Mouse (Mus musculus) spleen, adult 2 months (tissue): ENCODE results near the gene Bphl. TPM values are rescaled to one million over a fixed set of nuclear protein-coding genes. Genes with fewer than 3 reads are reported as not detected.
A peak's percentile ranks its signal among the peaks of the same experiment; 100 is the strongest.

ENCODE experiments used
- DNase-seq, 2 experiments: peaks; one replicate each; pipeline versions ENCODE4 v3.0.0 to v3.0.0-alpha.2; 2012 to 2021; ENCODE audit warnings: low spot score in 2 of 2, low read depth in 1 of 2
- H3K27ac ChIP-seq: fragments of 200-500 bp; 2 replicates; pipeline ENCODE4 v1.5.1; 2012; ENCODE audit warnings: low read length, inconsistent platforms; ENCODE audit not compliant: insufficient read depth
- H3K27me3 ChIP-seq: fragments of 200-500 bp; 2 replicates; pipeline ENCODE4 v1.6.1; 2012; ENCODE audit warnings: mild to moderate bottlenecking, moderate library complexity, low read length, inconsistent platforms; ENCODE audit not compliant: control insufficient read depth, insufficient read depth
- H3K36me3 ChIP-seq: fragments of 200-500 bp; 2 replicates; pipeline ENCODE4 v1.6.1; 2012; ENCODE audit warnings: mild to moderate bottlenecking, low read length, inconsistent platforms; ENCODE audit not compliant: control insufficient read depth, insufficient read depth
- H3K4me1 ChIP-seq: fragments of 200-500 bp; 2 replicates; pipeline ENCODE4 v1.6.1; 2011; ENCODE audit warnings: inconsistent platforms; ENCODE audit not compliant: control insufficient read depth, insufficient read depth, insufficient read length
- H3K4me3 ChIP-seq: fragments of 200-500 bp; 2 replicates; pipeline ENCODE4 v1.5.1; 2011; ENCODE audit warnings: mild to moderate bottlenecking, inconsistent platforms; ENCODE audit not compliant: insufficient read depth, insufficient read length; ENCODE audit errors: extremely low read depth
- CTCF ChIP-seq: fragments of 200-500 bp; IDR thresholded peaks from 2 replicates; pipeline ENCODE4 v1.5.1; 2011; ENCODE audit warnings: mild to moderate bottlenecking, inconsistent platforms; ENCODE audit not compliant: insufficient read depth, insufficient read length, insufficient replicate concordance; ENCODE audit errors: extremely low read depth
- POLR2A ChIP-seq: fragments of 200-500 bp; IDR thresholded peaks from 2 replicates; pipeline ENCODE4 v1.6.1; 2011; ENCODE audit warnings: low read depth, low read length, inconsistent platforms
- WGBS: fragments of 180-500 bp; shearing (Covaris S2); methylation state at CpG from one replicate; pipeline ENCODE4 v1.1.7; 2018; 5-methylcytosine and 5-hydroxymethylcytosine counted together
- polyA plus RNA-seq: library from polyadenylated mRNA; depleted of rRNA; stranded (reverse); fragments of >200 nt; gene quantifications from 2 replicates; pipeline ENCODE4 v1.2.3, GENCODE M21; 2012

The Bphl gene
- polyA plus RNA-seq, 1 experiment = 9.7 TPM

DNA sequence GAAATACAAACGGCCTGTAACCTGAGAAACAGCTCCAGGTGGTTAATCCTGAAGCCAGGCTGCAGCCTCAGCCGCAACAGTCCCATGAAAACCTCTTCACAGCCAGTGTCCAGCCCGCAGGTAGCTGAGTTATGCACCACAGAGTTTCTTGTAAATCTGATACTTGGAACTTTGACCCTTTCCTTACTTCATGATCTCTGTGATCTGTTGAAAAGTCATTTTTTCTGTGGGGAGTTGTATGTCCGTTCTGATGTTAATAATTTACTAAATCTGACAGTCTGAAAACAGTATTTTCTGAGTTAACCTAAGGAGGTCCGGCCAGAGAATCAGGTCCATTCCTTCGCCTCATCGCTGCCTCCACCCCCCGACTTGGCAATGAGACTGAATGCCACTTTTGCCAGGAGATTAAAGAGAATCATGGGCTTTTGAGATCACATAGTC, 1.5 kb downstream of the Bphl start:
- H3K4me1 ChIP-seq = peaks cover 4% of the 10 kb centered on the region; the same call in 1 of the 2 replicates
- WGBS = 92% methylated on average over 8 of the region's 8 CpGs
- H3K36me3 ChIP-seq = no peaks in the 10 kb centered on the region
- H3K27me3 ChIP-seq = no peaks in the 10 kb centered on the region
- DNase-seq = no peak
- no peak overlapping the region for H3K4me3 ChIP-seq
- H3K27ac ChIP-seq = no peak overlapping the region
- TF ChIP-seq POLR2A (no peak), CTCF (no peak)

DNA sequence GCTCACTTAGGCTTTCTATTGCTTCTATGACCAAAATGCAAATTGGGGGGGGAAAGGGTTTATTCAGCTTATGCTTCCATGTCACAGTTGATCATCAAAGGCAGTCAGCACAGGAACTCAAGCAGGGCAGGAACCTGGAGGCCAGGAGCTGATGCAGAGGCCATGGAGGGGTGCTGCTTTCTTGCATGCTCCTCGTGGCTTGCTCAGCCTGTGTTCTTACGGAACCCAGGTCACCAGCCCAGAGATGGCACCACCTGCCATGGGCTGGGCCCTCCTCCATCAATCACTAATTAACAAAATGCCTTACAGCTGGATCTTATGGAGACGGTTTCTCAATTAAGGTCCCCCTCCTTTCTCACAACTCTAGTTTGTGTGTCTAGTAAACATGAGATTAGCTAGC, 2.7 kb downstream of the Bphl start:
- no peaks in the 10 kb centered on the region for H3K36me3 ChIP-seq
- no peak for TF ChIP-seq POLR2A
- TF ChIP-seq CTCF = no peak
- 87% methylated on average over 3 of the region's 3 CpGs for WGBS
- peaks cover 4% of the 10 kb centered on the region; the same call in 1 of the 2 replicates for H3K4me1 ChIP-seq
- no peak overlapping the region for H3K27ac ChIP-seq
- no peak overlapping the region for H3K4me3 ChIP-seq
- DNase-seq = no peak
- no peaks in the 10 kb centered on the region for H3K27me3 ChIP-seq

DNA sequence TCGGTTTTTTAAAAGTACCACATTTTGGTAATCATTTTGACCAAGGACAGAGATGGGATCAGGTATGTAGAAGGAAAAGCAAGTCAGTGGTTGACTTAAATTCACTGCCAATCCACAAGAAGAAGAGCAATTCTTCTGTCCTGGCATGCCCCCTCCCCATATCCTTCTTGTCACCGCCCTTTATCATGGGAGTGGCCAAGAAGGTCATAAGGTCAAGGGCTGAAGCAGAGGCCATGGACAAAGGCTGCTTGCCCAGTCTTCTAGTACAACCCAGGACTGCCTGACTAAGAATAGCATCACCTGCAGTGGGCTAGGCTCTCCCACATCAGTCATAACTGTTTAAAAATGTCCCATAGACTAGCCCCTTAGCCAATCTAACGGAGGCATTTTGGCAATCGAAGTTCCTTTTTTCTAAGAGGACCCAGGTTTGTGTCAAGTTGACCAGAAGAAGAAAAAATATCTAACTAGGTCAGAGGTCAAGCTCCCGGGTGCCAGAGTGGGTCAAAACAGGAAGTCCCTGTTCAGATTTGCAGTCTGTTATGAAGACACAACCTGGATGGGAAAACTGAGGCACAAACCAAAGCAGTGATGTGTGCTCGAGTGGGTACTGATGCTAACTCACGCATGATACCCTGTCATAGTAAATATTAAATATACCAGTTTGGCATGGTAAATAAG, 6.5 kb downstream of the Bphl start:
- 62% methylated on average over 7 of the region's 7 CpGs for WGBS
- Histone ChIP-seq H3K4me1 (no peaks in the 10 kb centered on the region), H3K27ac (no peak overlapping the region), H3K27me3 (no peaks in the 10 kb centered on the region), H3K4me3 (no peak overlapping the region), H3K36me3 (no peaks in the 10 kb centered on the region)
- TF ChIP-seq CTCF (no peak), POLR2A (no peak)
- DNase-seq = no peak

DNA sequence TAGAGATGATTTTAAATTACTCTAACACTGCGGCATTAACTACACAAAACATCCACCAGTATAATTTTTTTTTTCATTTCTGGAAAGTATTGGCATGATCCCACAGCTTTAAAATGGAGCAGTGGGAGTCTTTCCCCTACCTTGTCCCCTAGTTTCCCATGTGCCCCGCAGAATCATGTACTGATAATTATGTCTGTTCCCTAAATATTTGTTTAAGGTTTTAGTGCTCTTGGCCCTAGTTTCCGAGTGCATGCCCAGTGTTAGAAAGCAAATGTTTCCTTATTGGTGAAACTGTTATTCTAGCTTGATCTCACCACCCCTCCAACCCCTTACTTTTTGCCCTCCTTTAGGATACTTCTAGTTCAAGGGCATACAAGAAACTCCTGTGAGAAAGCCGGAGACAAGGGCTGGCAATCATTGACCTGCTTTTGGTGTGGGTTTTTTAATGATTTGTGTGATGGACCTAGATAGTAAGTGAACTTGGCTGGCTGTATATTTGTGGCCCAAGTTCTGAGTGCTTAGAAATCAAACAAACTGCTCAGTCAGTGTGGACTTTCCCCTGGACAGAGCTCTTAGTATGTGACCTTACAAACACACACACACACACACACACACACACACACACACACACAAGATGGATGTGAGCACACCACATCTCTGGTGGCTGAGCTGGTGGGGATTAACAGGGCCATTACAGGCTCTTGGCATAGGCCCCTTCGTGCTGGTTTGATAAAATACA, 8.3 kb downstream of the Bphl start:
- no peak for DNase-seq
- 77% methylated on average over 5 of the region's 5 CpGs for WGBS
- Histone ChIP-seq H3K4me3 (no peak overlapping the region), H3K36me3 (no peaks in the 10 kb centered on the region), H3K4me1 (no peaks in the 10 kb centered on the region), H3K27ac (no peak overlapping the region), H3K27me3 (no peaks in the 10 kb centered on the region)
- TF ChIP-seq CTCF (no peak), POLR2A (no peak)

DNA sequence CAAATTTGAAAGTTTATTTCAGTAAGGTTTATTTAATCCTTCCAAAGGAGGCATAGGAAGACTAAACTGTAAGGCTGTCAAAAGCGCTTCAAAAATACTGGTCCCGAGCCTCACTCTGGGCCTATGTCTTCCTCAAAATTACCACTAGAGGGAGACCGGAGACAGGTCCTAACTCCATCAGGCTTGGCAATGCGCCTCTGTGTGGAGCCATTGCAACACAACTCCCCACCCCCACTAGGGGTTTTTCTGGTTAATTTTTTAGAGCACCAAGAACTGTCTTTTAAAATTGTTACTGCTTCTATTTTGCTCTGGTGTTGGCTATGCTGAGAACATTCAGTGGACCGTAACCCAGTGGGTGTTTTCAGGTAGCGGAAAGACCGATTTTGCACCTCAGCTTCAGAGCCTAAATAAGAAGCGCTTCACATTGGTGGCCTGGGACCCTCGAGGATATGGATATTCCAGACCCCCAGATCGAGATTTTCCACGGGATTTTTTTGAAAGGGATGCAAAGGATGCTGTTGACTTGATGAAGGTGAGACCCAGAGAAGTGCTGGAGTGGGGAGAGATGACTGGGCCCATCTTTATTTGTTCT, 9.1 kb downstream of the Bphl start:
- no peak overlapping the region for H3K4me3 ChIP-seq
- H3K36me3 ChIP-seq = no peaks in the 10 kb centered on the region
- WGBS = 42% methylated on average over 11 of the region's 11 CpGs
- TF ChIP-seq CTCF = peak; percentile 91; the same call in 1 of the 2 replicates
- TF ChIP-seq POLR2A = no peak
- H3K27ac ChIP-seq = no peak overlapping the region
- no peaks in the 10 kb centered on the region for H3K27me3 ChIP-seq
- peaks cover 6% of the 10 kb centered on the region for H3K4me1 ChIP-seq
- peak; percentile 56 to 65 for DNase-seq

DNA sequence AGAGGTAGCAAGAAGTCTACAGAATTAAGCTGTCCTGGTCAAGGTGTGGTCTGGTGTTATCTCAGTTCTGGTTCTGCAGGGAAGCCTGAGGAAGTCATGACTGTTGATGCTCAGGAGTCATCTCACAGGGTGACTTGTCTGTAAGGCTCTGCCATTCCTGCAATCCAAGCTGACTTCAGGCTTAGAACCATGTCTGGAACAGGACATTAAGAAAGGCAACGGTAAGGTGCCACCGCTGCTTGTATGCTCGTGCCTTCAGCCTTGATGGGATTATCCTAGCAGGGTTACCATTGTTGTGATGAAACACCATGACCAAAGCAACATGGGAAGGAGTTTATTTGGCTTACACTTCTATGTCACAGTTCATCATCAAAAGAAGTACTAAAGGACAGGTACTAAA, 10.1 kb downstream of the Bphl start:
- no peak overlapping the region for H3K4me3 ChIP-seq
- H3K4me1 ChIP-seq = peaks cover 8% of the 10 kb centered on the region
- no peaks in the 10 kb centered on the region for H3K36me3 ChIP-seq
- TF ChIP-seq POLR2A (no peak), CTCF (no peak)
- H3K27ac ChIP-seq = no peak overlapping the region
- WGBS = 94% methylated on average over 3 of the region's 3 CpGs
- no peaks in the 10 kb centered on the region for H3K27me3 ChIP-seq
- no peak for DNase-seq
